33 mouse cellular contexts compared by ENCODE assay signal in the genomic region with DNA sequence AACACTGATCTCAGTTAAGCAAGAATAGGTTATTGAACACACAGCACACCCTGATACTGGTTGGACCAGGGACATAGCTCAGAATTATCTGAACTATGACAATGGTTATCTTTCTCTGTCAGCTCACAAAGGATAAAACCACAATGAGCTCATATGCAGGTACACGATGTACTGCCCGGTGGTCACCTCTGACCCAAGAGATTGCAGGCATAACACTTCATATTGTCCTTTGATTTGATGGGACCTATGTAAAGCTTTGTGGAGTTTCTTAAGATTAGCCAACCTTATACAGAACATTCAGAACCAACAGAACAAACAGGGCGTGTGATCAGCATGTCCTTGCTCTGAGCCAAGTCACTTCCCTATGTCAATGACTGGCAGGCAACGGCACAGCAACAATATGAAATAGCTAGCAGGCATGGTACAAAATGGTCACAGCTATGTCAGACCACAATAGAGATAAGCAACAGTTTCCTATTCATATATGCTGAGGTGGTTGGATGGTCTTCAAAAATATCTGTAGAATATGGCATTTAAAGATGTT. TPM values are rescaled to one million over a fixed set of nuclear protein-coding genes. Genes with fewer than 3 reads are reported as not detected.
DNase-seq lines count a peak whose midpoint lies in the region; ATAC-seq lines count a peak whose summit lies in the region.
"Had no signal": no experiment of that assay in that cellular context is flagged by ENCODE, and none has a peak within 500 bp of the region (broad histone marks: within the 10 kb centered on the region; RNA-seq: fewer than 3 reads in every experiment).

No protein-coding gene starts in this region.

- H3K4me3 ChIP-seq in heart, embryonic 11.5 days (ENCODE audit: low read depth, low read length), result no peak overlapping the region
- H3K4me3 ChIP-seq in megakaryocyte, embryonic 14.5 days (replicated peaks), result peak overlapping the region; percentile 53
- H3K4me3 ChIP-seq: embryonic facial prominence, embryonic 10.5 days; embryonic facial prominence, embryonic 13.5 days; erythroblast, embryonic 14.5 days; forebrain, embryonic 10.5 days; forebrain, embryonic 13.5 days; gastrocnemius, adult 2 months; heart, adult 2 months; heart, embryonic 10.5 days; hindbrain, embryonic 12.5 days; hindbrain, embryonic 15.5 days had no signal

- no peaks in the 10 kb centered on the region for H3K9me3 ChIP-seq in heart, embryonic 11.5 days (replicated peaks; ENCODE audit: control insufficient read depth, low read length)
- H3K9me3 ChIP-seq in megakaryocyte, embryonic 14.5 days, result peaks cover 16% of the 10 kb centered on the region
- H3K9me3 ChIP-seq: embryonic facial prominence, embryonic 10.5 days; embryonic facial prominence, embryonic 13.5 days; forebrain, embryonic 10.5 days; forebrain, embryonic 13.5 days; heart, embryonic 10.5 days; hindbrain, embryonic 12.5 days; hindbrain, embryonic 15.5 days had no signal

- no peaks in the 10 kb centered on the region for H3K36me3 ChIP-seq in heart, embryonic 11.5 days (ENCODE audit: control insufficient read depth, insufficient read depth, low read length)
- H3K36me3 ChIP-seq in megakaryocyte, embryonic 14.5 days (replicated peaks; ENCODE audit: low read length), result no peaks in the 10 kb centered on the region
- H3K36me3 ChIP-seq: embryonic facial prominence, embryonic 10.5 days; embryonic facial prominence, embryonic 13.5 days; forebrain, embryonic 10.5 days; G1E; heart, embryonic 10.5 days; hindbrain, embryonic 12.5 days; hindbrain, embryonic 15.5 days had no signal

- peak; percentile 33 for DNase-seq in heart, adult 11 months
- peak; percentile 82 for DNase-seq in gonadal fat pad, adult 2 months (ENCODE audit: low read depth)
- no peak for DNase-seq in embryo, embryonic 9.5 days (ENCODE audit: extremely low spot score)
- DNase-seq in frontal cortex, postnatal 14 days (ENCODE audit: low spot score in 2 of 2), result no peak
- no peak for DNase-seq in adipocyte (ENCODE audit: low spot score)
- DNase-seq: adrenal gland, adult 8-10 months; adrenal gland, postnatal 25 days; B cell, adult 2 months; cerebellum, adult 11-12 months; cerebellum, adult 8-10 months; cerebellum, postnatal 36 days; gastrocnemius, adult 2 months; gastrocnemius, postnatal 14 days; heart, adult 2 months had no signal

- H3K4me2 ChIP-seq in heart, embryonic 11.5 days, result no peak overlapping the region
- H3K4me2 ChIP-seq: embryonic facial prominence, embryonic 13.5 days; forebrain, embryonic 13.5 days; hindbrain, embryonic 12.5 days; hindbrain, embryonic 15.5 days had no signal

- H3K4me1 ChIP-seq in heart, embryonic 11.5 days (ENCODE audit: control insufficient read depth, insufficient read depth, low read length), result no peaks in the 10 kb centered on the region
- peaks cover 10% of the 10 kb centered on the region for H3K4me1 ChIP-seq in megakaryocyte, embryonic 14.5 days
- H3K4me1 ChIP-seq: embryonic facial prominence, embryonic 10.5 days; embryonic facial prominence, embryonic 13.5 days; forebrain, embryonic 10.5 days; forebrain, embryonic 13.5 days; heart, embryonic 10.5 days; hindbrain, embryonic 12.5 days; hindbrain, embryonic 15.5 days had no signal

- H3K9ac ChIP-seq in heart, embryonic 11.5 days (ENCODE audit: low read depth, low read length), result no peak overlapping the region
- H3K9ac ChIP-seq: embryonic facial prominence, embryonic 13.5 days; forebrain, embryonic 13.5 days; hindbrain, embryonic 12.5 days; hindbrain, embryonic 15.5 days had no signal

- ATAC-seq in heart, embryonic 11.5 days (replicated peaks; ENCODE audit: insufficient number of reproducible peaks, low FRiP score, low TSS enrichment), result no peak
- ATAC-seq in megakaryocyte, adult 5-6 weeks (ENCODE audit: poor library complexity, severe bottlenecking), result no peak
- ATAC-seq: forebrain, embryonic 13.5 days; forebrain, embryonic 16.5 days had no signal

- no peaks in the 10 kb centered on the region for H3K27me3 ChIP-seq in heart, embryonic 11.5 days (ENCODE audit: control insufficient read depth, insufficient read depth, low read length)
- H3K27me3 ChIP-seq in megakaryocyte, embryonic 14.5 days (replicated peaks), result peaks cover 72% of the 10 kb centered on the region
- H3K27me3 ChIP-seq: embryonic facial prominence, embryonic 13.5 days; forebrain, embryonic 13.5 days; hindbrain, embryonic 12.5 days; hindbrain, embryonic 15.5 days had no signal

- 72% methylated on average over 4 of the region's 4 CpGs for WGBS in heart, embryonic 11.5 days (ENCODE audit: insufficient replicate concordance)

- no peak overlapping the region for H3K27ac ChIP-seq in heart, embryonic 11.5 days (ENCODE audit: low read depth, low read length)
- H3K27ac ChIP-seq: embryonic facial prominence, embryonic 10.5 days; embryonic facial prominence, embryonic 13.5 days; forebrain, embryonic 10.5 days; forebrain, embryonic 13.5 days; gastrocnemius, adult 2 months; heart, adult 2 months; heart, embryonic 10.5 days; hindbrain, embryonic 12.5 days; hindbrain, embryonic 15.5 days had no signal

RNA-seq across cellular contexts. Expression of gene Scd3, which starts 28.6 kb away (rescaled TPM):
- 0.21 TPM in 1 of 2 replicates, not detected in the other for polyA plus RNA-seq in heart, embryonic 11.5 days (2014; fragmentation: Nextera tagmentation; extraction: Ambion mirVana)
- polyA plus RNA-seq in megakaryocyte, embryonic 14.5 days (2012; ENCODE audit: insufficient read depth, low replicate concordance), result not detected in 2 replicates
- not detected in 2 replicates for total RNA-seq in megakaryocyte, adult 5-6 weeks (2015)
- 0.04 TPM in 1 of 2 replicates, not detected in the other for total RNA-seq in megakaryocyte, adult 5-6 weeks (2017)
- polyA plus RNA-seq in gonadal fat pad, adult 2 months (2012; rRNA removed), result 6.0 and 11.4 TPM in 2 replicates
- total RNA-seq: adrenal gland, postnatal 25 days; CH12.LX; gastrocnemius, adult 2 months; gastrocnemius, postnatal 14 days; gastrocnemius, postnatal 4 days; heart, postnatal 25 days had no signal
- polyA plus RNA-seq: erythroblast, embryonic 14.5 days; G1E had no signal

RNA-seq across cellular contexts. Expression of gene Pkd2l1, which starts 39.4 kb away (rescaled TPM):
- not detected in 2 replicates for polyA plus RNA-seq in heart, embryonic 11.5 days (2014; fragmentation: Nextera tagmentation; extraction: Ambion mirVana)
- polyA plus RNA-seq in megakaryocyte, embryonic 14.5 days (2012; ENCODE audit: insufficient read depth, low replicate concordance), result 0.11 TPM in 1 of 2 replicates, not detected in the other
- not detected in 2 replicates for total RNA-seq in megakaryocyte, adult 5-6 weeks (2015)
- total RNA-seq in megakaryocyte, adult 5-6 weeks (2017), result not detected in 2 replicates
- polyA plus RNA-seq in gonadal fat pad, adult 2 months (2012; rRNA removed), result 0.84 and 1.1 TPM in 2 replicates
- total RNA-seq: adrenal gland, adult 8-10 months; adrenal gland, postnatal 25 days; G1E; gastrocnemius, adult 2 months; gastrocnemius, postnatal 14 days; gastrocnemius, postnatal 4 days; heart, adult 2 months; heart, postnatal 25 days; hematopoietic stem cell, adult 5-6 weeks had no signal
- polyA plus RNA-seq: embryonic facial prominence, embryonic 13.5 days; erythroblast, embryonic 14.5 days; forebrain, embryonic 16.5 days; G1E; heart, adult 2 months; heart, embryonic 10.5 days; heart, embryonic 14.5 days; heart, postnatal 0 days had no signal

Comparison
In these comparisons a context has a peak if more than half of its experiments do, and no peak if none do; other contexts are left out.
1. DNase-seq: peak in heart, adult 11 months (single experiment) and gonadal fat pad, adult 2 months (single experiment); none in embryo, embryonic 9.5 days (single experiment), frontal cortex, postnatal 14 days (0 of 2) and adipocyte (single experiment).